ENCODE assay signal across 16 mouse cellular contexts in the genomic region with DNA sequence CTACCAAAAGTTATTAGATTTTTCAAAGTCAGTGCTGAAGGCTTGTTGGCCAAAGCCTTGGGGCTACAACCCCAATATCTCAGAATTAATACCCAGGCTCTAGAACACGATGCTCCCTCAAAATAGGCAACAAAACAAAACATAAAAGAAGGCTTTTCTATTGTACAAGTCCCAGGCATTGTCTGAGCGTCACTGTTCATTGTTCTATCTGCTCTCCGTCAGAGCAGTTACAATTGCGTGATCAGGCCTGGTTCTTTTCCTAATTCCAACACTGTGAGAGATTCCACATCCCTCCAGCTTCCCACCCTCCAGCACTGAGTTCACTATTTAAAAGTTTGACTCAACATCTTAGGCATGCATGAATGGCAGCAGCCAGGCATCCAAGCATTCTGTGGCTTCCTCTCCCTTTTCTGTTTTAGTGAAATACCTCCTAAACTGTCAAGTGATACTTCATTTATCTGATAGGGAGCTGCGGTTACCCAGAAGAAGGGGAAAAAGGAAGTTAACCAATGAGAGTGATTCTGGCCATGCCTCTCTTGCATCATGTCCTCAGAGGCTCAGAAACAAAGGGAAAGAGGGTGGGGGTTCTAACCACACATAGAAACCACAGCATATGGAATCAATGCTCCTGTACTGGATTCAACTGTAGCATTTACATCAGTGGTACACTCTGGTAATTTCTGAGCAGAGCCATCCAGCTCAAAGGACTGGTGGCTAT.
DNase-seq lines count a peak whose midpoint lies in the region; ATAC-seq lines count a peak whose summit lies in the region.
"Had no signal": no experiment of that assay in that cellular context is flagged by ENCODE, and none has a peak within 500 bp of the region (broad histone marks: within the 10 kb centered on the region; RNA-seq: fewer than 3 reads in every experiment).

No protein-coding gene starts in this region.

- intact Hi-C loops in heart, postnatal 14 days (cut with DNase I), result no loop called here

- no peaks in the 10 kb centered on the region for H3K27me3 ChIP-seq in embryonic facial prominence, embryonic 15.5 days
- H3K27me3 ChIP-seq: forebrain, embryonic 12.5 days had no signal

- no peaks in the 10 kb centered on the region for H3K9me3 ChIP-seq in embryonic facial prominence, embryonic 15.5 days (replicated peaks)
- H3K9me3 ChIP-seq: forebrain, embryonic 12.5 days had no signal

- peak; percentile 54 for DNase-seq in heart, adult 11 months
- DNase-seq in heart, postnatal 4 days, result no peak
- peak; percentile 25 for DNase-seq in right cerebral cortex, adult 18-20 months
- no peak for DNase-seq in right cerebral cortex, postnatal 25 days
- DNase-seq in cerebellum, postnatal 36 days, result no peak
- no peak for DNase-seq in heart, postnatal 14 days
- DNase-seq: adrenal gland, adult 2 months; gastrocnemius, adult 2 months; kidney, adult 2 months had no signal

- H3K9ac ChIP-seq in embryonic facial prominence, embryonic 15.5 days, result no peak overlapping the region
- H3K9ac ChIP-seq: forebrain, embryonic 12.5 days; hindbrain, embryonic 14.5 days had no signal

- H3K36me3 ChIP-seq in embryonic facial prominence, embryonic 15.5 days, result no peaks in the 10 kb centered on the region
- H3K36me3 ChIP-seq: forebrain, embryonic 12.5 days had no signal

- H3K4me3 ChIP-seq in embryonic facial prominence, embryonic 15.5 days (replicated peaks), result no peak overlapping the region
- H3K4me3 ChIP-seq: forebrain, embryonic 12.5 days; gastrocnemius, adult 2 months had no signal

- 0 out of 2 replicates have a peak, but pooled peaks cover 14% of the 10 kb centered on the region for H3K4me1 ChIP-seq in embryonic facial prominence, embryonic 15.5 days
- H3K4me1 ChIP-seq: forebrain, embryonic 12.5 days had no signal

- WGBS in embryonic facial prominence, embryonic 15.5 days, result 46% methylated on average over 5 of the region's 5 CpGs

- H3K4me2 ChIP-seq in embryonic facial prominence, embryonic 15.5 days (replicated peaks), result no peak overlapping the region
- H3K4me2 ChIP-seq: forebrain, embryonic 12.5 days; heart, embryonic 11.5 days; hindbrain, embryonic 14.5 days; midbrain, embryonic 11.5 days had no signal

- H3K27ac ChIP-seq in embryonic facial prominence, embryonic 15.5 days (replicated peaks), result peak overlapping the region; percentile 48
- H3K27ac ChIP-seq: forebrain, embryonic 12.5 days; gastrocnemius, adult 2 months; hindbrain, embryonic 14.5 days had no signal

- peak; percentile 75 for ATAC-seq in embryonic facial prominence, embryonic 15.5 days (ENCODE audit: insufficient number of reproducible peaks, low FRiP score, low TSS enrichment, low read depth)
- no peak for ATAC-seq in erythroblast, adult 5-6 weeks (replicated peaks; ENCODE audit: low FRiP score, poor library complexity, severe bottlenecking)
- ATAC-seq: lung, postnatal 0 days had no signal

Comparison
In these comparisons a context has a peak if more than half of its experiments do, and no peak if none do; other contexts are left out.
1. DNase-seq: peak in heart, adult 11 months (single experiment) and right cerebral cortex, adult 18-20 months (single experiment); none in heart, postnatal 4 days (single experiment), right cerebral cortex, postnatal 25 days (single experiment), cerebellum, postnatal 36 days (0 of 2) and heart, postnatal 14 days (0 of 2).